Mouse (Mus musculus) erythroblast, embryonic 14.5 days (primary cell): ENCODE data around the gene Slc38a10.

Experiments
- GATA1 ChIP-seq: IDR thresholded peaks from 2 replicates; pipeline ENCODE4 v1.6.1; 2012; ENCODE audit warnings: low read length, inconsistent platforms, mixed read lengths
- TAL1 ChIP-seq: IDR thresholded peaks from 3 replicates; pipeline ENCODE4 v1.6.1; 2012; ENCODE audit warnings: low read length, inconsistent platforms, mixed read lengths

GRCm38 (mm10) chr11:120092817-120093591 is 58.1 kb downstream of the Slc38a10 start:
- TF ChIP-seq GATA1 (no peak), TAL1 (no peak)
